Mouse (Mus musculus) bone marrow, adult 2 months (tissue): ENCODE measurements around the gene Rad1.

ENCODE experiments used
- CTCF ChIP-seq: fragments of 200-500 bp; IDR thresholded peaks from 2 replicates; pipeline ENCODE4 v1.5.1; 2011; ENCODE audit warnings: low read length, control low read depth; ENCODE audit not compliant: control insufficient read depth, insufficient read depth
- POLR2A ChIP-seq: fragments of 200-500 bp; IDR thresholded peaks from 2 replicates; pipeline ENCODE4 v1.6.1; 2011; ENCODE audit warnings: low read depth, mild to moderate bottlenecking, control low read depth, low read length, borderline replicate concordance; ENCODE audit not compliant: control insufficient read depth

GRCm38 (mm10) chr15:10463555-10463954, 22.3 kb upstream of the Rad1 start:
- TF ChIP-seq POLR2A = no peak
- no peak for TF ChIP-seq CTCF
